Comparison of ENCODE assay signal across 8 mouse cellular contexts in the genomic region with DNA sequence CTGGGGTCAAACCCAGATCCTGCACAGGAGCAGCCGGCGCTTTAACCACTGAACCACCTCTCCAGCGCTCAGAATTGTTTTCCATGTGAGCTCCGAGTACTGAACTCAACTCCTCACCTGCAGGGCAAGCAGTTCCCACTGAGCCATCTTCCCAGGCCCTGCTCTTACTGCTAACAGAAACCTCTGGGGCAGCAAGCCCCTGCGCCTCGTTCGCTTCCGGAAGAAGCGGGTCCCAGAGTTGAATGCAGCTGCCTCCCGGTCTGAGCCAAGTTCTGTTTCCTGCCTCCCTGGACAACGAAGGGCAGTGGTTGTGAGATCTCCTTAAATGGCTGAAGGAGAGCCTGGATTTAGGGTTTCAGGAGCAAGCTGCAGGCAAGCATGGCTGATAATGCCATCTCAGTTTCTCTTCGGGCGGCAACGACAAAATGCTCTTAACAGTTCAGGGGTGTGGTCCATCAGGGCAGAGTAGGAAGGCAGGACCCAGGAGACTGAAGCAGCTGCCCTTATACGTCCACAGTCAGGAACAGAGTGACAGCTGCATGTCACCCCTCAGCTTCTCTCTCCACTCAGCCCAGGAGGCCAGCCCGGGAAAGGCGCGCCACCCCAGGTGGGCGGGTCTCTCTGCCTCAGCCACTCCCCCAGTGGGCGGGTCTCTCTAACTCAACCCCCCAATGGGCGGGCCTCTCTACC.
A peak's percentile ranks its signal among the peaks of the same experiment; 100 is the strongest.
DNase-seq lines count a peak whose midpoint lies in the region; ATAC-seq and TF ChIP-seq lines count a peak whose summit lies in the region.

No protein-coding gene starts in this region.

- H3K9me3 ChIP-seq in embryonic facial prominence, embryonic 10.5 days: no peaks in the 10 kb centered on the region
- H3K9me3 ChIP-seq in lung, embryonic 16.5 days (ENCODE audit: control insufficient read depth, low read length): no peaks in the 10 kb centered on the region

- ATAC-seq in lung, embryonic 16.5 days (ENCODE audit: low read depth): peak; percentile 96

- H3K4me2 ChIP-seq in lung, embryonic 16.5 days (ENCODE audit: low read depth, low read length): peak overlapping the region; percentile 91

- H3K4me3 ChIP-seq in embryonic facial prominence, embryonic 10.5 days: peak overlapping the region; percentile 56
- peak overlapping the region; percentile 45 for H3K4me3 ChIP-seq in kidney, adult 2 months (ENCODE audit: insufficient read depth, low read depth, low read length)
- H3K4me3 ChIP-seq in lung, embryonic 16.5 days (ENCODE audit: low read length): peak overlapping the region; percentile 57
- H3K4me3 ChIP-seq in olfactory bulb, adult 2 months (ENCODE audit: insufficient read depth, low read depth, low read length): peak overlapping the region; percentile 36

- DNase-seq in right cerebral cortex, postnatal 14 days: peak; percentile 30
- DNase-seq in right cerebral cortex, postnatal 36 days (ENCODE audit: low spot score in 2 of 2): no peak
- DNase-seq in embryonic facial prominence, embryonic 10.5 days (ENCODE audit: low spot score): peak; percentile 89
- peak; percentile 40 for DNase-seq in heart, adult 8-10 months (ENCODE audit: low spot score)
- DNase-seq in kidney, adult 2 months: peak; percentile 67
- peak; percentile 80 for DNase-seq in urinary bladder, postnatal 14 days (ENCODE audit: low spot score)

- H3K27me3 ChIP-seq in embryonic facial prominence, embryonic 10.5 days (replicated peaks; ENCODE audit: low read depth, poor library complexity, severe bottlenecking): peaks cover 18% of the 10 kb centered on the region
- H3K27me3 ChIP-seq in kidney, adult 2 months (replicated peaks; ENCODE audit: control insufficient read depth, insufficient read depth, low read length): no peaks in the 10 kb centered on the region
- no peaks in the 10 kb centered on the region for H3K27me3 ChIP-seq in lung, embryonic 16.5 days (ENCODE audit: control insufficient read depth, insufficient read depth, low read depth, low read length)

- peaks cover 15% of the 10 kb centered on the region for H3K4me1 ChIP-seq in embryonic facial prominence, embryonic 10.5 days
- no peaks in the 10 kb centered on the region for H3K4me1 ChIP-seq in kidney, adult 2 months (ENCODE audit: control insufficient read depth, insufficient read depth, low read length)
- H3K4me1 ChIP-seq in lung, embryonic 16.5 days (replicated peaks; ENCODE audit: control insufficient read depth, insufficient read depth, low read length): peaks cover 8% of the 10 kb centered on the region
- H3K4me1 ChIP-seq in olfactory bulb, adult 2 months (ENCODE audit: control insufficient read depth, insufficient read depth, low read length): peaks cover 12% of the 10 kb centered on the region; the same call in 1 of the 2 replicates

- TF ChIP-seq CTCF in kidney, adult 2 months (conservative IDR thresholded peaks at IDR 0.05; ENCODE audit: insufficient read depth, insufficient read length, low read depth, low read length): no peak
- TF ChIP-seq CTCF in olfactory bulb, adult 2 months (IDR thresholded peaks at IDR 0.05; ENCODE audit: insufficient read depth, low read depth, low read length): no peak

- WGBS in embryonic facial prominence, embryonic 10.5 days: 13% methylated on average over 21 of the region's 21 CpGs
- 8% methylated on average over 21 of the region's 21 CpGs for WGBS in kidney, adult 2 months
- WGBS in lung, embryonic 16.5 days: 10% methylated on average over 21 of the region's 21 CpGs
- WGBS in olfactory bulb, adult 2 months: 26% methylated on average over 21 of the region's 21 CpGs

- peak overlapping the region; percentile 69 for H3K9ac ChIP-seq in lung, embryonic 16.5 days (ENCODE audit: low read length)

- TF ChIP-seq POLR2A in kidney, adult 2 months (IDR thresholded peaks at IDR 0.05; ENCODE audit: low read depth, low read length): no peak
- TF ChIP-seq POLR2A in olfactory bulb, adult 2 months (IDR thresholded peaks at IDR 0.05; ENCODE audit: insufficient read depth, low read depth, low read length): no peak

- no peak overlapping the region for H3K27ac ChIP-seq in embryonic facial prominence, embryonic 10.5 days (replicated peaks)
- no peak overlapping the region for H3K27ac ChIP-seq in kidney, adult 2 months (ENCODE audit: insufficient read depth, low read depth, low read length)
- 0 out of 2 replicates have a peak overlapping the region, but pooled peaks have one; percentile 39 for H3K27ac ChIP-seq in lung, embryonic 16.5 days (ENCODE audit: low read length)
- H3K27ac ChIP-seq in olfactory bulb, adult 2 months (ENCODE audit: insufficient read depth, low read depth, low read length): no peak overlapping the region

- H3K36me3 ChIP-seq in embryonic facial prominence, embryonic 10.5 days (replicated peaks): no peaks in the 10 kb centered on the region
- H3K36me3 ChIP-seq in kidney, adult 2 months (ENCODE audit: control insufficient read depth, insufficient read depth, low read length): no peaks in the 10 kb centered on the region
- H3K36me3 ChIP-seq in lung, embryonic 16.5 days (ENCODE audit: control insufficient read depth, insufficient read depth, low read length): no peaks in the 10 kb centered on the region

Comparison
In these comparisons a context has a peak if more than half of its experiments do, and no peak if none do; other contexts are left out.
1. DNase-seq: peak in right cerebral cortex, postnatal 14 days (single experiment), embryonic facial prominence, embryonic 10.5 days (single experiment), heart, adult 8-10 months (single experiment), kidney, adult 2 months (single experiment) and urinary bladder, postnatal 14 days (single experiment); none in right cerebral cortex, postnatal 36 days (0 of 2).
2. Peak in every context shown above with its lines, with median percentiles within 50 percentile points of each other: H3K4me3 ChIP-seq.